Mouse (Mus musculus): Measurements from ENCODE around the gene Sike1. TPM values are rescaled to one million over a fixed set of nuclear protein-coding genes. Genes with fewer than 3 reads are reported as not detected.

The Sike1 gene
- 164 TPM for polyA plus RNA-seq (2014; fragmentation: Illumina TruSeq; extraction: RNeasy Lipid Tissue Mini Kit (QIAGEN cat#74804); ENCODE audit: low read depth, low replicate concordance)

GRCm38 (mm10) chr3:102995605-102996321, at the start of gene Sike1:
TSS of gene Sike1 (plus strand) at chr3:102995708.

GRCm38 (mm10) chr3:102964033-102964432, 31.5 kb upstream of the Sike1 start, which contains the start of gene Nr1h5:
TSS of gene Nr1h5 (minus strand) at chr3:102964133.

GRCm38 (mm10) chr3:103020249-103020942, 24.9 kb downstream of the Sike1 start, which contains the start of gene Csde1:
TSS of gene Csde1 (plus strand) at chr3:103020426.

Other genes starting within 250 kb of the Sike1 start
- gene Tshb, start 213.0 kb upstream of the Sike1 start, polyA plus RNA-seq (2014; fragmentation: Illumina TruSeq; extraction: RNeasy Lipid Tissue Mini Kit (QIAGEN cat#74804); ENCODE audit: low read depth, low replicate concordance), result not detected
- 2.9 TPM for gene Sycp1, start 59.6 kb upstream of the Sike1 start, polyA plus RNA-seq (2014; fragmentation: Illumina TruSeq; extraction: RNeasy Lipid Tissue Mini Kit (QIAGEN cat#74804); ENCODE audit: low read depth, low replicate concordance)
- 1.0 TPM for gene Nr1h5, start 31.6 kb upstream of the Sike1 start, polyA plus RNA-seq (2014; fragmentation: Illumina TruSeq; extraction: RNeasy Lipid Tissue Mini Kit (QIAGEN cat#74804); ENCODE audit: low read depth, low replicate concordance)
- gene Csde1, start 24.7 kb downstream of the Sike1 start, polyA plus RNA-seq (2014; fragmentation: Illumina TruSeq; extraction: RNeasy Lipid Tissue Mini Kit (QIAGEN cat#74804); ENCODE audit: low read depth, low replicate concordance), result 692 TPM
- gene Nras, start 62.6 kb downstream of the Sike1 start, polyA plus RNA-seq (2014; fragmentation: Illumina TruSeq; extraction: RNeasy Lipid Tissue Mini Kit (QIAGEN cat#74804); ENCODE audit: low read depth, low replicate concordance), result 63.0 TPM
- not detected for gene Ampd1, start 78.3 kb downstream of the Sike1 start, polyA plus RNA-seq (2014; fragmentation: Illumina TruSeq; extraction: RNeasy Lipid Tissue Mini Kit (QIAGEN cat#74804); ENCODE audit: low read depth, low replicate concordance)
- gene Dennd2c, start 106.9 kb downstream of the Sike1 start, polyA plus RNA-seq (2014; fragmentation: Illumina TruSeq; extraction: RNeasy Lipid Tissue Mini Kit (QIAGEN cat#74804); ENCODE audit: low read depth, low replicate concordance), result 3.6 TPM
- 119 TPM for gene Bcas2, start 175.9 kb downstream of the Sike1 start, polyA plus RNA-seq (2014; fragmentation: Illumina TruSeq; extraction: RNeasy Lipid Tissue Mini Kit (QIAGEN cat#74804); ENCODE audit: low read depth, low replicate concordance)

All from sigmoid colon, adult 10 weeks (tissue).